Mouse (Mus musculus) heart, postnatal 25 days (tissue): ENCODE data around the gene Kif5a. TPM values are rescaled to one million over a fixed set of nuclear protein-coding genes. Genes with fewer than 3 reads are reported as not detected.
"Not testable (repeated sequence)": the region's sequence is repeated elsewhere in the genome, so short reads cannot be mapped to it uniquely, and the experiment has no call there.

Experiments used
- DNase-seq: peaks from one replicate; pipeline ENCODE4 v3.0.0; 2022; ENCODE audit warnings: low spot score
- intact Hi-C: fragments of 180-260 bp; cut with DNase I; formaldehyde crosslinking; loops from one replicate; pipeline ENCODE4 v1.15.1; 2025
- total RNA-seq, 2 experiments: library from RNA; stranded (reverse); gene quantifications; 2 replicates each; pipeline ENCODE4 v1.2.3; 2021

Kif5a gene
- total RNA-seq, 2 experiments from 2014 or later: 0.45 to 0.49 TPM

DNA sequence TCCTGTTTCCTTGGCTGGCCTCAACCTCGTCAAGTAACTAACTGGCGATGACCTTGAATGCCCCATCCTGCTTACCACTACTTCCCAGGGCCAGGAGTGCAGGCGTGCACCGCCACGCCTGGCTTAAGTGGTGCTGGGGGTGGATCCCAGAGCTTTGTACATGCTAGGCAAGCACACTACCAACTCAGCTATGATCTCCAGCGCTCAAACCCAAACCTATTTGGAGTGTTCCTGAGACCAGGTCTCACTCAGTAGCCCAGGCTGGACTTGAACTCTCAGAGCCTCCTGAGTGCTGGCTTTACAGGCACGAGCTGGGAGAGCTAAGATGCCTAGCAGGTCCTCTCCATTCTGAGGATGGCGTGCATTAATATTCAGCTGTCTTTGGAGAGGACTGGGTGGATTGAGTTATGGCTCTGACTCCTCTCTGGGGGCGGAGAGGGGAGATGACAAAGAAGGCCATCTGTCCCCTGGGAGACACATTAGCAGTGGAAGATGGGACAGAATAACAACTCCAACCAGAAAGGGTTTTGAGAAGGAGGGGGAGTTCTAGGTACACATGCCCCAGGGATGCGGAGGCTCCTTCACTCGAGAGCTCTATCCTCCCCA, 65.5 kb downstream of the Kif5a start:
- no peak for DNase-seq

DNA sequence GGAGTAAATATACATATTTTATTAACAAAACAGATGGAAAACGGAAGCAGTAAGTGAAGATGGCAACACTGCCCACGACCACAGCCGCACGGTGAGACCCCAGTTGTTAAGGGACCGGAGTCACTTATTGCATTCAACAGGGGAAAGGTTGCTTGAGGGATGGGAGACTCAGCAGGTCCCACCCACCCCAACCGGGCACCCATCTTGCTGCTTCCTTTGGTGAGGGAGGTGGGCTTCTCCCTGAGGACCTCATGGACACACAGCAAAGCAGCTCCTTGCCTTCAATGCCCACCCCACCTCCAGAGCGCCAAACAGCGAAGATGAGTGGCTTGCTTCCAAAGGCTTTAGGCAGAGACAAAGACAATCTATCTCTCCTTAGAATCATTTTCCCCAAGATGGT, 66.0 kb downstream of the Kif5a start:
- intact Hi-C loops: no loop called here

More for the DNA sequence above, 65.5 kb downstream of the Kif5a start:
- intact Hi-C loops: no loop called here

DNA sequence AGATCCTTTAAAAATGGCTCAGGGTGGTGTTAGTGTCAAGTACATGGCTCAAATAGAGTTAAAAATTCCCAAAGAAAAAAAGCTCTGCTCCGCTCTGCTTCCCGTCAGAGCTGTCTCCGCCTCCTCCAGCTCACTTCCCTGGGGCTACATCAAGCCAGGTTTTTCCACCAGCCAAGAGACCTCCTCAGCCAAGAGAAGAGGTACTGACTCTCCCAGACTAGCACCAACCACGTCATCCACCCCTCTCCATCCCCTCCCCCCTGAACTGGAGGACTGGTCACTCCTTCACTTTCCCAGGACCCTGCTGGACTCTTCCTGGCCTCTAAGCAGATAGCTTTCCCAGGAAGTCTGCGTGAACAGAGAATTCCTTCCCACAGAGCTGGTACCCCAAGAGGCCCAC, 66.8 kb downstream of the Kif5a start:
- intact Hi-C loops: no loop called here
- peak; percentile 76 for DNase-seq

More for the DNA sequence above, 66.0 kb downstream of the Kif5a start:
- DNase-seq: no peak

DNA sequence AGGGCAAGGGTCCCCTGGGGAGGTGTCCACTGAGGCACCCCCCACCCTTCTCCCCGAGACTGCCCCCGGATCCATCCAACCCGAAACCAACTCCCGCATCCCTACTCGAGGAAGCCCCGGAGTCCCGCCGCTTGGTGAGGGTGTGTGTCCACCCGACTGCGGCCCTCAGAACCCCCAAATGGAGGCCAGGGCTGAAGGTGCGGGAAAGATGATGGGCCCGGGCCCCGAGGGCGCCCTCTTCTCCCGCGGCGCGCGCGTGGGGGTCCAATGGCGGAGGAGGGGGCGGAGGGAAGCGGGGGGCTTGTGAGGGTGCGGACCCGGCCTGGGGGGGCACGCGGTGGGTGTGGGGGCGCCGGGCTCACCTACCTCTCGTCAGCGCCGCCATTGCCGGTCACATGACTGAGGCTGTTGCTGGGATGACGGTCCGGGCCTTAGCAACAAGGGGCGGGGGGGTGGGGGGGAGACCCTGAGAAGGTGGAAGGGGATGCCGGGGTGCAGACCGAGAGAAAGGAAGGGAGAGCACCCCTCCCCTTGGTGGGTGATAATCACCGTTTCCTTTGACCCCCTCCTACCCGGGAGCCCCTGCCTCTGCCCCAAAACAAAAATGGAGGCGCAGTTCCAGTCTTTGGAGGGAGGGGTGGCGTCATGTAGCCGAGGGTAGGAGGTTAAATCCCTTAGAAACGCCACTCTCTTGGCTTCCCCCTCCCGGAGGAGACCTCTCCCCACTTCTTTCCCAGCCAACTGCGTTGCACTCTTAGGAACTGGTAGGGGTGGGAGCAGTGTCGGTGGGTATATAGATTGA, 67.6 kb downstream of the Kif5a start, which contains the start of gene Dtx3:
Dtx3 (minus strand) TSS at position 401 of the 802 bp plus-strand sequence.
- no peak for DNase-seq
- intact Hi-C loops: no loop called here

DNA sequence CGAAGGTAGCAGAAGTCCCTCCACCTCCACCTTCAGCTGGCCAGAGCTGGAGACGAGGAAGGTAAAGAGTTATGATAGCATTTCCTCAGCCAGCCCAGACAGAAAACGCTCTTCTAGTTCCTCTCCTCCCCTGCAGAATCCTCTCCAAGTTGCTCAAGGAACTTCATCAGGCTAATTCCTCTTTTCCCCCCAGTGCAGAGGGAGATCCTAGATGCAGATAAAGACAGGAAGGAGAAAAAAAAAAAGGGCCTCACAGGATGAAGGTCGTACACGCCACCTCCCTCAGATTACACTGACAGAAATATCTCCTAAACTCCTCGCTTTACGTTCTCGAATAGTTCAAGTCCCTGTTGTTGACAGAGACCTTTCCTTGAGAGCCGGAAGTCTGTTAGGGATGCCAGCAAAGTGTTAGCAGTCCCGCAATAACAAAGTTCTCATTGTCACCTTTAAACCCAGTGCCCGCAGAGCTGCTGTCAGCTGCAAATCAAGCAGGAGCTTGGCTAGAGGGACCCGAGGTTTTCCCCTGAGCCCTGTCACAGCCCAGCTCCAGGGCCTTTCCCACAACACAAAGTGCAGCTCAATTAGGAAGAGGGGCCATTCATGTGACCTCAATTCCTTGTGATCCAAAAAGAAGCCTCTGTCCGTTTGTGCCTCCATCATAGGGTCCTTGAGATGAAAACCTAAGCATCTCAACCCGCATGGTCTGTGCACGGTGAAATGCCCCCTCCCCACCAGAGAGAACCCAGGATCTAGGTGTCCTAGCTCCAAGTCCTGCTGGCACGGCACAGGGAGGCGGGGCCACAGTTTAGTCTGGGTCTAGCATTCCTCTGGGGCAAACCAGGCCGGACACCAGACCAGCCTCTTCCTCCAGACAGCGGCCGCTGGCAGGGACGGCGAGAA, 68.5 kb downstream of the Kif5a start:
- DNase-seq: peak; percentile 65
- intact Hi-C loops: no loop called here

DNA sequence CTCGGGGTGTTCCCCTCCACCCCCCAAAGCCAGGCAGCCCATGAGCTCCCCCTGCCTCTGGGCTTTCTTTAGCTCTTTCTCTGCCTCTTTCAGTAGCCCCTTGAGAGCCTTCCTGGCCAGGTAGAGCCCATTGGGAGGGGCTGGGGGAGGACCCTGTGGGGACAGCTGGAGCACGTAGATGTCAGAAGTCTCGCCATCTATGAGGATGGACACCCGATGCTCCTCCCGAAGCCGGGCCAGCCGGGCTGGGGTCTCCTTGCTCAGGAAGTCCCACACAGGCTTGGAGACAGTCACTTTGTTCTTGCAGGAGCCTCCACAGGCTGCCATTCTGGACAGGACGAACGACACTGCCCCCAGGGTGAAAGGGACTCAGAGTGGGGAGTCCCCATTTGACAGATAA, 70.1 kb downstream of the Kif5a start:
- intact Hi-C loops: no loop called here
- no peak for DNase-seq

DNA sequence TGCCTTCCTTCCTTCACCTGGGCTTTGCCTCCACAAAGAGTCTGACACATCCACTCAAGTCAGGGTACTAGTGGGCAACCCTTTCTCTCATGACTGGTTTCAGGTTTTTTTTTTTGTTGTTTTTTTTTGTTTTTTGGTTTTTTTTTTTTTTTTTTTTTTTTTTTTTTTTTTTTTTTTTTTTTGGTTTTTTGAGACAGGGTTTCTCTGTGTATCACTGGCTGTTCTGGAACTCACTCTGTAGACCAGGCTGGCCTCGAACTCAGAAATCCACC, 71.2 kb downstream of the Kif5a start:
- DNase-seq, intact Hi-C loops: not testable (repeated sequence)

DNA sequence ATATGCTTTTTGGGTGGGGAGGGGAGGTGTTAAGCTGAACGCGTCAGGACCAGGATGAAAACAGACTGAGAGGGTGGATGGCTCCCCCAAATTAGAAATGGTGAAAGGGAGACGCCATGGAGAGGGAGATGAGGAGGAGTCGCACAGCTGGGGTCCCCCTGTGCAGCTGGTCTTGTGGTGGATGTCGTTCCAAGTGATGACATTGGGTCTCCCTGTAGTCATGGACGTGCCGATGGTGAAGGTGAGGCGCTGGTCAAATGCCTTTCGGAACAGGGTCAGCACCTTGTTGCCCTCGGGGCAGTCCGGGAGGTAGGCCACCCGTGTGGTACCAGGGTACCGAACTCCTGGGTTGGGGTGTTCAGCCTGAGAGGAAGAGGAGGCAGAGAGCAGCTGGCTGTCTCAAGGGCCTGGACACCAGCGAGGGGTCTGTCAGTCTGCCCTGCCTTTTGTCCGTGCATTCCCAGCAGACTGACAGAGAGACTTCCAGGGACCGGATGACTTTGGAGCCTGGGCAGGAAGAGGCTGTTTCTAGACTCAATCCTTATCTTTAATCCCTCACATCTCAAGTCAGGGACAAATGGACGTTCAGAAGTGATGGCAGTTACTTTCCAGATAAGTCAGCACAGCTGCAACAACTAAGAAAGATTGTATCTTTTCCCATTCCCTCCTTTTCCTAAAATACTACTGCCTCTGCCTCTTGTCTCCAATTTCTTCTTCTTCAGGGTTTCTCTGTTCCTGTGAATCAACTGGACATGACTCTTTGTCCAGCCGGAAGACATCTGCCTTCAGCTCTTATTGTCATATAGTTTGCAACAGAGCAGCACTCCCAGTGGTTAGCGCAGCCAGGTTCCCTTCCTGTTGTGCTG, 71.7 kb downstream of the Kif5a start:
- no peak for DNase-seq
- intact Hi-C loops: no loop called here

DNA sequence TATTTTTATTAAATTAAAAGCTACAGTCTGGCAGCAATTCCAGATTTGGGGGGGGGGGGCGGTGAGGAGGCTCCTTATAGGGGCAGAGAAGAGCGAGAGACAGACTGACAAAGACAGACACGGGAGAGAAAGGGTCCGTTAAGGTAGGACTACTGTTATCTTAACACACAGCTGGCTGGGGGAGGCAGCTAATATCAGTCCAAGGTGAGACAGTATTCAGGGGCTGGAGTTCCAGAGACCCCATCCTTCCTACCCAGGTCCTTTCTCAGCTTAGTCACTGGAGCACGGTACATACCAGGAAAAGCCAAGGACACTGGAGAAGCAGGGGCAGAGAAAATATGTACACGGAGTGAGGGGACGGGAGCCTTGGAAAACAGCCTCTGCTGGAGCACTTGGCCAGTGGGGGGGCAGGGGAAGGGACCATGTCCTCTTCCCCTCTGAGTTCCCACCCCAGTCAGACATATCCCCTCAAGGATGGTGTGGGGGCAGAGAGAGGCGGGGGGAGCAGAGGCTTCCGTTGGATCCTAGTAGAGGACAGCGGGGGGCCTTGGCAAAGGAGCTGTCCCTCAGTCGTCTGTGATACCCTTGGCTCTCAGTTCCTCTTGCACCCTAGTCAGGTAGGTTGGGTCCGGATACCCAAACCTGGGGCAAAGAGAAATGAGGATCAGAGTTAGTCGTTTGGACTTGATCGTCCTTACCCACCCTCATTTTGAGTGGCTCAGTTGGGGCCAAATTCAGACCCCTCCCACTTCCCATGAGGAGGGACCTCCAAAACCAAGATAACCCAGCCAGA, 72.6 kb downstream of the Kif5a start:
- intact Hi-C loops: no loop called here
- no peak for DNase-seq

DNA sequence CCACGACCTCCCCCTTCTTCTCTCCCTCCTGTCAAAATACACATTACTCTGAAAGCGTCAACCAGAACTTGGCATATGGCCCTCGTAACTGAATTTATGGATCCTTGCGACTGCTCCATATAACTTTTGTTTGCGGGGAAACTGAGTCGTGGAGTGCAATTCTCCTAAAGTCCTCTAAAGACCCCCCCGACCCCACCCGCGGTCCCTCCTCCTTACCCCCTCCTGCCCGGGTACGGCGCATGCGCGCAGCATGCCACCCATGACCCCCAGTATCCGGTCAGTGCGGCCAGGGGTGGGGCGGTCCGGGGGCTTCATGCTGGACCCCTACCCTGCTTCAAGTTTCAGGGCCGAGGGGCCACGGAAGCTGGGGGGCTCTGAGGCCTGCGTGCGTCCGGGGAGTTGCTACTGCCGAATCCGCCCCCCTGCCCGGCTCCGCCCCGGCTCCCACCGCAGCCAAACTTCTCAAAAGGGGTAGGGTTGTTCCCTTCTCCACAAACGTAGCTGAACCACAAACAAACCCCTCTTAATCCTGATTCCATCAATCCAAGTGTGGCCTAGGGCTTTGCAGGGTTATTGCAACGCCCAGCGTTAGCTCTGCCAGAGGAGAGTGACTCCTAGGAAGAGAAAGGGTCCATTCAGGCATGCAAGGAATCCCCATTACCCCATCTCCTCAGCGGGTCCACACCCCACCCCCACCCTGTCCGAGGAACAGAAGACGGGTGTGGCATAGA, 73.3 kb downstream of the Kif5a start, which contains the start of gene Arhgef25:
Arhgef25 (minus strand) TSS at position 433 of the 731 bp plus-strand sequence.
- intact Hi-C loops: no loop called here
- peak; percentile 59 for DNase-seq

DNA sequence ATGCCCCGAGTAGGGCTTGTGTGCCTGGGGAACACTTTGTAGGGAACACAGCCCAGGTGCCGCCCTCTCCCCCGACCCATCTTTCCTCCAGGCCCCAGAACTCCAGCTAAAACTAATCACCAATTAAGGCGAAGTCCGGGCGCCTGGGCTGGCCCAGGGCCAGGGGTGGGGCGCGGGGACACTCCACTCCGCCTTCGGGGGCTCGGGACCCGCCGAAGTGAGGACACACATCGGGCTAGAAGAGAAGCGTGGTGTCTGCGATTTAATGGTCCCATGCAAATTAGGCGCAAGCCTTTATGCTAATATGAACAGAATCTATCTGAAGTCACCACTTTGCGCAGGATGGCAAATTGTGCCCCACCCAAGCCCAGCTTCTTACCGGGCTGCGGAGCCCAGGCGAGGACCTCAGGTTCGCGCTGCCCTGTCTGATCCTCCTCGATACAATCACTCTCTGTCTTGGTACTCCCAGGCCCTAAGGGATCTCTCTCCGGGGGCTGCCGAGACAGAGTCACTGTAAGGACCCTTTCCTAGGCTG, 74.0 kb downstream of the Kif5a start:
- intact Hi-C loops: no loop called here
- DNase-seq: peak; percentile 42

DNA sequence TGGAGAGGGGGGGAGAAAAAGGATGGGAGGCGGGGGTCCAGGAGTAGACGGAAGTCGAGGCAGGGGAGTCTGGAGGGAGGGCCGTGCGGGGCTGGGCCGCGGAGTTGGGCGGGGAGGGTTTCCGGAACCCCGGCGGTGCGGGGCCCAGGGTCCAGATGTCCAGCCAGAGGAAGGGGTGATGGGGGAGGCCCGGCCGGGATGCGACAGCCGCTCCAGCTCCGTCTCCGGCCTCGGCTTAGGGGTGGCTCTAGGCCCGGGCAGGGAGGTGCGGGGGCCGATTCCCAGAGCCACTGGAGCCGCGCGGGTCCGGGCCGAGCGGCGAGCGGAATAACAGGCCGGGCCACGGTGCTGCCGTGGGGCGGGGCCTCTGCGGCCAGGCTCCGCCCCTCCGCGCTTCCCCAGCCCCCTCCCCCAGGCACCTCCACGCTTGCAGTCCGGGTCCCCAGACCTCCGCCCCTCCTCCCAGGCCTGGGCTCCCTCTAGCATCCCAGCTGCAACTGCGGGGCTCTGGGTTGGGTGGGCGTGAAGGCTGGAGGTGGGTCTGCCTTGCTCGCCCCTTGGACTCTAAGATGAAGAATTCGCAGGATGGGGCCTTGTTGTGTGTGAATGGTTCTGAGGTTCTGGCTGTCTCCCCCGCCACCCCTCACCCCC, 74.6 kb downstream of the Kif5a start:
- intact Hi-C loops: no loop called here
- peak; percentile 52 for DNase-seq

DNA sequence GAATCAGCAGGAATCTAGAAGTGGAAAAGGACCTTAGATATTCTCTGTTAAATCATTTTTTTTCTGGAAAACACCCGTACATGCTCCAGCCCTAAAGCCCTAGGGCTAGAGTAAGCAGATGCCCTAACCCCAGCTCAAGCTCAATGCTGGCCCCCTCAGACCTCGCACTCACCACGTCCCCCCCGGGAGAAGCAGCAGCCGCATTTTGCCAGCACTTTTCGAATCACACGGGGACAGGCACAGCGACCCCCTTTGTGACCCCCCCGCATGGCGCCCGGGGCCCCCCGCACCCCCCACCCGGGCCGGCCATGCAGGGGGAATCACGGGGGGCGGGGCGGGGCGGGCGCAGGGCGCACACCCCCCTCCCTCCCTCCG, 75.1 kb downstream of the Kif5a start:
- no peak for DNase-seq
- intact Hi-C loops: no loop called here

DNA sequence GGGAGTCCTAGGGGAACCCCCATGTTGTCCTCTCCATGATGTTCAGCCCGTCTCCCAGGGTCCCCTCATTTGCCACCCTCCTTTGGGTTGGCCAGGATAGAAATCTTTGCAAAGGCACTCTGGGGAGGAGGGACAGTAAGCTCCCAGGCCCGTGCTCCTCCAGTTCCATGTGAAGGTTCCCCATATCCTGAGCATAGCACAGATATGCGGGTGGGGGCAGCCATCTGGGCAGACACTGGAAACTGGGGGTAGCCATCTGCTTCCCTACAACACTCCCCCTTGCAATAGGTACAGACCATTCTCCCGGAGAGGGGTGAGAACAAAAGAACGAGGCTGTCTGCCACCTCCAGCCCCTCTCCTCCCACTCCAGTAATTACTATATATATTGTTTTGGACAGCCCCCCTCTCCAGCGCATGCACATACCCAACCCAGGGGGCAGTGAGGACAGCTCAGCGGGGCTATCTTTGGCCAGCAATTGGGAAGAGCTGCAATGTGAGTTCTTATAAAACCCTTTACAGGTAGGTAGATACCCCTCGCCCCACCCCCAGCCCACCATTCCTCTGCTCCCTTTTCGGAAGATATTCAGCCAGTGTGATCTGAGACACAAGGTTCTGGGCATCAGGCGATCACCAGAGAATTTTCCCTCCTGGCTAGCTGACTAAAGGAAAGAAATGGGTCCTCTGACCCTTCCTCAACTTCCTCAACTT, 75.6 kb downstream of the Kif5a start:
- DNase-seq: no peak
- intact Hi-C loops: no loop called here

DNA sequence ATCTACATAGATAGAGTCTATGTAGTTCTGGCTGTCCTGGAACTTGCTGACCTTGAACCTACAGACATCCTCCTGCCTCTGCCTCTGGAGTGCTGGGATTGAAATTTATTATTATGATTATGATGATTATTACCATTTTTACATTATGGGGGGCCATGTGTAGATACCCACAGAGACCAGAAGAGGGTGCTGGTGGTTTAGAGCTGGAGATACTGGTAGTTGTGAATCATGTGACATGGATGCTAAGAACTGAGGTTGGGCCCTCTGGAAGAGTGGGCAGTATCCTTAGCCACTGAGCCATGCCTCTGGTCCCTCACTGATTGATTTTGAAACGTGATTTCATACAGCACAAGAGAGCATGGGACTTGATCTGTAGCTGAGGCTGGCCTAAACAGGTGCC, 76.7 kb downstream of the Kif5a start:
- DNase-seq: no peak

DNA sequence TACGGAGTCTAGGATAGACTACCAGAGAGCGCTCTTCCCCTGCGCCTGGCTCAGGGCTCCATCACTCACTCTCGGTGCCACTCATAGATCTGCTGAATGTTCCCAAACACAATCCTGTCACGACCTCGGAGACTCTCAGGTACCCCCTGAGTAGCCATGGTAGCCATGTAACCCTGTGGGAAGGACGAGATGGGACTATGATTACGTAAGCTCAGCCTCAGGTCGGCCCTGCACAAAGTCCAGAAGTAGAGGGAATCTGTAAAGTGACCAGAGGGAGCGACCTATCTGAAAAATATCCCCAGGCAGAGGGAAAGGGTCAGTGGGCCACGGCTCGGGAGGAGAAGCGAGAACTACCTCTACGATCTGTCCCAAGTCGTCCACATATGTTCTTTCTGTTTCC, 77.6 kb downstream of the Kif5a start:
- intact Hi-C loops: no loop called here
- DNase-seq: no peak

More for the DNA sequence above, 76.7 kb downstream of the Kif5a start:
- intact Hi-C loops: no loop called here

DNA sequence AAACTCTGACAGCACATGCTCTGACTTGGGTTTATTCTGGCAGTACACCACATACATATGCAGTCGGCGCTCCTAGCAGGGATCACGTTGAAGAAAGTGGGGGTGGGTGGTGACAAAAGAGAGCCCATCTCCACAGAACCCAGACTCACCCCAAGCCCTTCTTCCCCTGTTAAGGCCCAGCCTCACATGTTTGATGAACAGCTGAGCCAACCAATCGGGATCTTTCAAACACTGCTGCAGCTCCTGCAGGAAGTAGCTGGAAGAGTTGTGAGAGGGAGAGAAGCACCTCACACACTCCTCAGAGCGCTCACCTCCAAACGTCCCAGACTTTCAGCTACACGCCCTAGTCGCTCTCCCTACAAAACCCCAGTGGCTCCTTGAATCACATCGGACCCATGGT, 78.0 kb downstream of the Kif5a start:
- intact Hi-C loops: no loop called here
- no peak for DNase-seq
